Mouse (Mus musculus) inflammation-experienced regulatory T-cells (primary cell): ENCODE measurements around the gene Rtl3. TPM values are rescaled to one million over a fixed set of nuclear protein-coding genes. Genes with fewer than 3 reads are reported as not detected.

ENCODE experiments used
- polyA plus RNA-seq, 2 experiments: library from polyadenylated mRNA; unstranded; fragments of 100-300 nt; shearing (Covaris generic); gene quantifications; one replicate each; pipeline ENCODE4 v1.2.1; 2017

The Rtl3 gene
- polyA plus RNA-seq: under 1 TPM; 0.13 to 0.31 TPM

GRCm38 (mm10) chrX:106840409-106840808, at the start of gene Rtl3:
TSS of gene Rtl3 (minus strand) at chrX:106840644.

Other genes with a start within 250 kb of the Rtl3 start
- 10 to 100 TPM in 1 of 2 experiments, 1 to 10 TPM in 1; 2.5 to 16.9 TPM for gene Cysltr1, start 237.0 kb downstream of the Rtl3 start, polyA plus RNA-seq
- under 1 TPM in 1 of 2 experiments, not detected in 1; 0.36 TPM for gene Lpar4, start 80.0 kb upstream of the Rtl3 start, polyA plus RNA-seq
- 10 to 100 TPM; 46.5 to 57.6 TPM for gene P2ry10, start 247.8 kb upstream of the Rtl3 start, polyA plus RNA-seq